Mouse (Mus musculus) monocyte, adult 5-6 weeks (primary cell): ENCODE data around the gene Apoa2. TPM values are rescaled to one million over a fixed set of nuclear protein-coding genes. Genes with fewer than 3 reads are reported as not detected.
A peak's percentile ranks its signal among the peaks of the same experiment; 100 is the strongest.

Experiments used
- ATAC-seq: fragments of 153-309, 156-312 bp; replicated peaks from 2 replicates; pipeline ENCODE4 v1.8.0; 2017; ENCODE audit warnings: mild to moderate bottlenecking; ENCODE audit not compliant: low TSS enrichment, insufficient number of reproducible peaks, severe bottlenecking, poor library complexity, low FRiP score
- total RNA-seq: library from RNA; stranded (forward); fragments of 200-1000, 200-491, 200-594 nt; gene quantifications from 3 replicates; pipeline ENCODE4 v1.2.3, GENCODE M21; 2017

Apoa2 gene
- total RNA-seq = not detected in 3 replicates

GRCm38 (mm10) chr1:171224857-171225256 lies at the start of gene Apoa2:
Apoa2 (plus strand) TSS chr1:171225054.
- ATAC-seq = no peak

- ATAC-seq = no peak
Observed at GRCm38 (mm10) chr1:171179487-171180171, 45.2 kb upstream of the Apoa2 start.

- no peak for ATAC-seq
Observed at GRCm38 (mm10) chr1:171183025-171183424, 41.8 kb upstream of the Apoa2 start.

GRCm38 (mm10) chr1:171183620-171184019 lies 41.2 kb upstream of the Apoa2 start:
- ATAC-seq = no peak

GRCm38 (mm10) chr1:171184314-171184713 lies 40.5 kb upstream of the Apoa2 start:
- ATAC-seq = peak; percentile 90

- no peak for ATAC-seq
Observed at GRCm38 (mm10) chr1:171185655-171186054, 39.2 kb upstream of the Apoa2 start.

GRCm38 (mm10) chr1:171187851-171188700 lies 36.8 kb upstream of the Apoa2 start:
- ATAC-seq = no peak

GRCm38 (mm10) chr1:171189046-171189445 lies 35.8 kb upstream of the Apoa2 start:
- ATAC-seq = no peak

GRCm38 (mm10) chr1:171189476-171190114 lies 35.3 kb upstream of the Apoa2 start:
- no peak for ATAC-seq

GRCm38 (mm10) chr1:171190832-171191231 lies 34.0 kb upstream of the Apoa2 start:
- no peak for ATAC-seq

GRCm38 (mm10) chr1:171192283-171192682 lies 32.6 kb upstream of the Apoa2 start:
- no peak for ATAC-seq

GRCm38 (mm10) chr1:171193093-171193840 lies 31.6 kb upstream of the Apoa2 start:
- no peak for ATAC-seq

- no peak for ATAC-seq
Observed at GRCm38 (mm10) chr1:171193911-171194830, 30.7 kb upstream of the Apoa2 start.

- no peak for ATAC-seq
Observed at GRCm38 (mm10) chr1:171195046-171195822, 29.6 kb upstream of the Apoa2 start.

- peak; percentile 47 for ATAC-seq
Observed at GRCm38 (mm10) chr1:171195887-171196397, 28.9 kb upstream of the Apoa2 start, which contains the start of gene Pcp4l1. Pcp4l1 (minus strand) TSS chr1:171196268.

- ATAC-seq = no peak
Observed at GRCm38 (mm10) chr1:171199532-171199931, 25.3 kb upstream of the Apoa2 start.

- ATAC-seq = no peak
Observed at GRCm38 (mm10) chr1:171200769-171201168, 24.1 kb upstream of the Apoa2 start.
